Mouse (Mus musculus): Measurements from ENCODE around the gene Enox1.

GRCm38 (mm10) chr14:77464782-77465181 is 308.2 kb downstream of the Enox1 start:
- TF ChIP-seq POLR2A (IDR thresholded peaks at IDR 0.05; ENCODE audit: borderline replicate concordance, control insufficient read depth, low read depth, low read length) (no peak), CTCF (IDR thresholded peaks at IDR 0.05; ENCODE audit: control insufficient read depth, insufficient read depth, low read length) (no peak)
